Mouse (Mus musculus) right cerebral cortex, postnatal 14 days (tissue): ENCODE measurements around the gene Sptbn4.

Source experiments
- DNase-seq: peaks from one replicate; pipeline ENCODE4 v3.0.0; 2022

Sptbn4 gene

DNA sequence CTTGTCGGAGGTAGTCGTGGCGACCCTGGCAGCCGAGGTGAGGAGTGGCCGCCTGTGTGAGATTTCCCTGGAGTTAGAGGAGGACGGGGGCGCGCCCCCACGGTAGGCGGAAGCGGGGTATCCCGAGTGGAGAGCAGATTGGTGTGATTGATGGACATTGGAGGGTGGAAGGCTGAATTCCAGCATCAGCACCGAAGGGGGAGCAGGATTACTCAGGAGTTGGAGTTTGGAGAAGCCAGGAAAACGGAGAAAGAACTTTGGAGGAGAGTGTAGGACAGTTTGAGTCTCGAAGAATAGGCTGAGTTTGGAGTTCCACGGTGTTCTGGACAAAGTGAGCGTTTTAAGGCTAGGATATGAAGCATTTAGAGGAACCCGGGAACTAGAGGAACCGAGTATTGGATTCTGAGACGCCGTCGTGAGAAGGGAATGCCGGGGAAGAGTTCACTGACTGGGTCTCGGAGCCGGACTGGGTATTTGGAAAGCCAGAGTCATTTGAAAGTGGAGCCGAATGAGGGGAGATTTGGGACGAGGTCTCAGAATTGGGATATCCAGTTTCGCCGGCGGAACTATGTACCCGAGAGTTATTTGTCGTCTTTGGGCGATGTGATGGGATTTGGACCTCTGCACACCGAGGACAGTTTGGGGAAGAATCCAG, 26.5 kb upstream of the Sptbn4 start:
- no peak for DNase-seq

DNA sequence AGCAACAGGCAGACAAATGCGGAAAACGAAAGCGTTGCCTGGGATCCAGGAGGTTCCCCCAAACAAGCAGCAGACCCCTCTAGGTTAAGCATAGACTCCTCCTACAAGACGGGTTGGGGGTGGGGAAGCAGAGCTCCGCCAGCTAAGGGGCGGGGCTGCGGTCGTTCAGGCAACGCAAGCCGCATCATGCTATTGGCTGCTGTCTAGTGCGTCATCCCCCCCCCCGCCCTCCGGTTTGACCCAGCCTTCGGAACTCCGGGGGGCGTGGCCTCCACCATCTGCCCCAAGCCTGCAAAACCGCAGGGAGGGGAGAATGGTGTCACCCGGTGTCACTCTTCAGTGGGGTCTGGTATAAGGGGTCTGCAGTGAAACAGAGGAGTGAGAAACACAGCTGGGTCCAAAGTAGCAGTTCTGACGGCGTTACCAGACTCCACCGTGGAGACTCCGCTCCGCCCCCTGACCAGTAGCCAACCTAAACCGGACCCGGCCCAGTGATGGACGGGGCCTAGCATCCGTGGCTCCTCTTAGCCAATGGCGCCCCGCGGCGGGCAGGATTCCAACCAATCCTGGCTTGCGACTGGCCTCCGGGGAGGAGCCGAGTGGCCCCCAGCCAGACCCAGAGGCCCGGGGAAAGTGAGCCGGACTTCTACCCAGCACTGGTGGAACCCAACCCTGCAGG, 25.8 kb upstream of the Sptbn4 start, which contains the start of gene Sertad3:
Gene Sertad3 (plus strand): TSS at position 613 of the 679 bp plus-strand sequence.
- DNase-seq, result peak; percentile 99

DNA sequence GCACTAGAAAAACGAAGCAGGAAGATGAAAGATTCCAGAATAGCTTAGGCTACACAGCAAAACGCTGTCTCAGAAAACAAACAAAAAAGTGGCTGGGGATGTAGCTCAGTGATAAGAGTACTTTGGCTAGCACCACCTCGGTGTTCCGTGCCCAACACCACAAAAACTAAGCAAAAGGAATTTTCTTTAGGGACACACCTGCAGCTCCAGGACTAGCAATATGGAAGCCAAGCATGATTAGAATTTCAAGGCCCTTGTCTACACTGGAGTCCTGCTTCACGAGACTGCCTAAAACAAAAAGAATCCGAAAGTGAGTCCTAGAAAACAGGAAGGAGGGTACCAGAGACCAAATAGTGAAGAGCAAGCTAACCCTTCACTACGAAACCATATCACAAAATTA, 25.1 kb upstream of the Sptbn4 start:
- no peak for DNase-seq

DNA sequence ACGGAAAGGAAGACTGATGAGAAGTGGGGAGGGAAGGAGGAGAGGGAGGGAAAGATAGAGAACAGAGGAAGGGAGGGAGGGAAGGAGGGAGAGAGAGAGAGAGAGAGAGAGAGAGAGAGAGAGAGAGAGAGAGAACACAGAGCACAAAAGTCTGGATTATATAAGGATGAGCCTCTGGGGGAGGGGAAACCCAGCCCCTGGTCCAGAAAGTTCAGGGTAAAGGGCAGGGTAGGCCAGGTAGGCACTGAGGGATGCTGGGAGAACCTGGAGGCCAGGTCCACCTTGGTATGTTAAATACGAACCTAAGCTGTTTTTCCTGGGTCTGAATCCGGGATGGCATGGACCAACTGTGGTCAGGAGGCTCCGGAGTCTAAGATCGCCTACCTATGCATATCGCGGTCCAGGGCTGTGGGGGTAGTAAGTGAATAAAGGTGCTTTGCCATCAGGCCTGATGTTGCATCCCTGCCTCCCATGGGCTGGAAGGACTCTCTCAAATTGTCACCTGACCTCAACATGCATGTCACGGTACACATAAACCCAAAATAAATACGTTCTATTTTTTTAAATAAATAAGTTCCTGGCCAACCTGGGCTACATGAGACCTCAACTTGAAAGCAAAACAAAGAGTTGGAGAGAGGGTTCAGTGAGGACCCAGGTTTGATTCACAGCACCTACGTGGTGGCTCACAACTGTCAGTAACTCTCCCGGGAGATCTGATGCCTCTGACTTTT, 24.1 kb upstream of the Sptbn4 start:
- no peak for DNase-seq

DNA sequence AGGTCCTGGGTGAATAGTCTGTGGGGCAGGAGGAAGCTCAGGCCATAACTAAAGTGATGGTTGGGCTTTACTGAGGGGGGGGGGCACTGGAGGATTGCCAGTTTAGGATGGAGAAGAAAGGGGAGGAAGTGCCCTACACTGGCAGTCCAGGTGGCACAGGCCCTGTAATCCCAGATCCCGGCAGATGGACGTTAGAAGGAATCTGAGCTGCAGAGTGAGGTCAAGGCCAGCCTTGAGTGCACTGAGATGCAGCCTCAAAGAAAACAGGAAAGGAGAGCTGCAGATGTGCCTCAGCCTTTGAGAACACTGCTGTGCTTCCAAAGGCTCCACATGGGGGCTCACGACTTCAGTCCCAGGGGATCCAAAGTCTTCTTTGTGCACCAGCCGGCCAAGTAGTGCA, 20.2 kb upstream of the Sptbn4 start:
- DNase-seq, result no peak

DNA sequence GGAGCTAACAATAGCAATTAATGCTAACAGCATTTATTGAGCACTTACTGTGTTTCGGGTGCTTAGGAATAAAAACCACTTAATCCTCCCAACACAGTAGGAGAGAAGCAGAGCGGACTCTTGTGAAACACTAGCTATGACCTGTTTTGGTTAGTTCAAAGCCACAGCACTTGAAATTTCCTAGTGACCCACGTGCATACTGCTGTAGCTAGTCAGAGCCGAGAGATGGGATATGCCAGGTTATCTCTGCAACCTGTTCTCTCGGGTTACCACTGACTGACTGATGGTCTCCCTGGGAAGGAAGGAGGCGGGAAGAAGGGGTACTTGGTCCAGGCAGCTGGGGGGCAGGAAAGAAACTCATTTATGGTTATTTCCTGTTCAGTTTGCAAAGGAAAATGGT, 13.0 kb upstream of the Sptbn4 start:
- no peak for DNase-seq

DNA sequence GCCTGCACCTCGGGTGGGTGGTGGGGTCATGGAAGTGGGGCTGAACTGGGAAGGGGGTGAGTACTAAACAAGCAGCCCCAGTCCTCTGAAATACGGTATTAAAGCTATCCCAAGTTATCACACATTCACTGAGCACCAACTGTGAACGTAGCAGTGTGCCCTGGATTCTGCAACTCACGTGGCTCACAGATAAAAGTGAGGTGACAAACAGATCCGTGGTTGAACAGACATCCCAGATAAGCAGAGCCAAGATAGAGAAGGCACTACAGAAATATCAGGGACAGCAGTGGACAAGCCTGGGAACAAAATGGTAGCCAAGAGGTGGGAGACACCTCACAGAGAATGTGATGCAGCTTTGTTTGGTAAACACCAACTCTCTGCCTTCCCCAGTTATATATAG, 12.2 kb upstream of the Sptbn4 start:
- DNase-seq, result no peak

DNA sequence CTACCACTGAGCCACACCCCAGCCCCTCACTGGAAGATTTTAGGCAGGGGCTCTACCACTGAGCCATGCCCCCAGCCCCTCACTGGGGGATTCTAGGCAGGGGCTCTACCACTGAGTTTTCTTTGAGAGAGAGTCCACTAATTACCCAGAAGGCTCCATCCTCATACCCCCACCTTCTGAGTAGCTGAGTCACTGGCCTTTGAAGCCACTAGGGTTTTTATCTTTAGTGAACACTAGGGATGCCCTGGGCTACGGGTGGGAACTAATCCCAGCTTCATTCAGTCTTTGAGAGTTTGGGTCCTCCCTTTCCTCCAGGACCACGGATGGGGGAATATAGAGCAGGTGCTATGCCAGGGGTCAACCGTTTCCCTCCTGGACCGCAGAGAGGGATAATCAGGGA, 11.1 kb upstream of the Sptbn4 start:
- DNase-seq, result no peak

DNA sequence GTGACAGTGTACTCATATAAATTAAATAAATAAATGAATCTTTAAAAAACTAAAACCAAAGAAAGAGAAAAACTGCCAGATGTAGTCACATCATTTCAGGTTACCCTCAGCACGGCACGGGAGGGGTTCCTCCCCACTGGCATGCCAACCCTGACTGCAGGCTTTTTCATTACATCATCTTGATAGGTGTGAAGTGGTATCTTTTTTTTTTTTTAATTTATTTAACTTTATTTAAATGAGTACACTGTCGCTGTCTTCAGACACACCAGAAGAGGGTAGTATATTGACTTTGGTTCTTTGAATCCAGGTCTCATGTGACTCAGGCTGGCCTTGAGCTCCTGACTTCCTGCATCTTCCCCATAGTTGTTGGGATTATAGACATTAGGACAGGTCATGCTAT, 7.8 kb upstream of the Sptbn4 start:
- no peak for DNase-seq

DNA sequence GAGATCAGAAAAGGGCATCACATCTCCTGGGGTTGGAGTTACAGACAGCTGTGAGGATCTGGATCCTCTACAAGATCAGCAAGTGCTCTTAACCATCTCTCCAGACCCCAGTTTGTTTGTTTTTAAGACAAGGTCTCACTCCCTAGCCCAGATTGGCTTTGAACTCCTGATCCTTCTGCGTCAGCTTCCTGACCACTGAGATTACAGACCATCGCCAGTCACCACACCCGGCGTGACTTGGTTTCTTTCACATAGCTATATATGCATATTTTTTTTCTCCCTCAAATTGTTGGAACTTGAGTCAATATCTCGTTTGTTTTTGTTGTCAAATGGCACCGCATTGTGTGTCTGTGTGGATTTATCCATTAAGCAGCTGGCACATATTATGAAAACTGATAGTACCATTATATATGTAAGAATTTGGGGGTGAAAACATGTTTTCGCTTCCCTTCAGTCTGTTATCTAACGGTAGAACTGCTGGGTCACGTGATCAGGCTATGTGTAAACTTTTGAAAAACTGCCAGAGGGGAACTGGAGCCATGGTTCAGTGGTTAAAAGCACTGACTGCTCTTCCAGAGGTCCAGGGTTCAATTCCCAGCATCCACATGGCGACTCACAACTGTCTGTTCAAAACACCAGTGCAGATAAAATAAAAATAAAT, 7.1 kb upstream of the Sptbn4 start:
- DNase-seq, result no peak

DNA sequence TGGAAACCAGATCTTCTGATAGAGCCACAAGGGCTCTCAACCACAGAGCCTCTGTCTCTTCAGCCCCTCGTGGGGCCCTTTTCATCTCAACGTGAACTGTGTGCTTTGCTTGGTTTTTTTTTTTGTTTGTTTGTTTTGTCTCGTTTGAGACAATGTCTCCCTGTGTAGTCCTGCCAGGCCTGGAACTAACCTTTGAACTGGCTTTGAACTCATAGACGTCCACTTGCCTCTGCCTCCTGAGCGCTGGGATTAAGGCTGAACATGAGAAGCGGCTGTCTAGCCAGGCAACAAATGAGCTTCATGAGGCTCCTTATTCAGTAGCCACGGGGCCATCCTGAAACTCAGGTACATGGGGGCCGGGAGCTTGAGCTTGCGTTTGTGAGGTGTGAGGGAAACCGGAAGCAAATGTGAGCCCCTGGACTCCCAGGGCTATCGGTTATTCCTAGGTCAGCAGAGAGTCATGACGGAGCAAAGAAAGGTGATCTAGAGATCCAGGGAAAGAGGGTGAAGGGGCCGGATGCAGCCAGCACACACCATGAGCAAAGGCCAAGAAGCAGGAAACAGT, 4.8 kb upstream of the Sptbn4 start:
- no peak for DNase-seq

DNA sequence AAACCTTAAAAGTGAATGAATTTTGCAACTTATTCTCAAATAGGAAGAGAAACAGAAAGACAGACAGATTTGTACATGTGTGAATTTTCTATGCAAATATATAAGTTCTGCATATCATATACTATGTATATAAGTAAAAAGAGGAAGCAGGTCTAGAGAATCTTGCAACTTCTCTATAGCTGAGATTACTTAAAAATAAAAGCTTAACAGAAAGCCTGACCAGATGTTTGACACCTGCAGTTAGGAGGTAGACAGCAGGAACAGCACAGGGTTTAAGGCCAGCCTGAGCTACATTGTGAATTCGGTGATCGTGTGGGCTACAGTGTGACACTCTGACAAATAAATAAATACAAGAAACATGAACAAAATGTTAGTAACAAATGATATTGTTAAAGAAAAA, 3.9 kb upstream of the Sptbn4 start:
- no peak for DNase-seq

DNA sequence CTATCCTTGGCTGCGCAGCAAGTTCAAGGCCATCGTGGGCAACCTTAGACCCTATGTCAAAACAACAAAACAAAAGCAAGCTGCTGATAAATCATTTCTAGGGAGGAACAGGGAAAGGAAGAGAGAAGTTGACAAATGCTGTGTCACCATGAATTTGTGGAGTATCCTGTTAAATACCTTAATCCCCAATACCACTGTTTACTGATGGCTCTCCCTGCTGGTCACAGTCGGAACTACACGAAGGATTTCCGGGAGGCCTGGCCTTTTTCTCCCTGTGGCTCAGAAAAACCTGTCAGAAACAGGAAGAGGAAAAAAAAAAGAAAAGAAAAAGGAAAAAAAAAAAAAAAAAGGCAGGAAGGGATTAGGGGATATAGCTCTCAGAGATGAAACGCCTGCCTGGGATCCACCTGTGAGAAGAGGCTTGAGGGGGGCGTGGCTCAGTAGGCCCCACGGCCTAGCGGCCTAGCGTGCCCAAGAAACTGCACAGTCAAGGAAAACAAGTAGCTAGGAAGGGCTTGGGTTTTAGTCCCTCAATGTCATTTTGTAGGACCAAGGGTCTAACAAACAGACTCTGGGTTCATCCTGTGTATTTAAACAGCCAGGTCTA, 1.9 kb upstream of the Sptbn4 start:
- peak; percentile 73 for DNase-seq

DNA sequence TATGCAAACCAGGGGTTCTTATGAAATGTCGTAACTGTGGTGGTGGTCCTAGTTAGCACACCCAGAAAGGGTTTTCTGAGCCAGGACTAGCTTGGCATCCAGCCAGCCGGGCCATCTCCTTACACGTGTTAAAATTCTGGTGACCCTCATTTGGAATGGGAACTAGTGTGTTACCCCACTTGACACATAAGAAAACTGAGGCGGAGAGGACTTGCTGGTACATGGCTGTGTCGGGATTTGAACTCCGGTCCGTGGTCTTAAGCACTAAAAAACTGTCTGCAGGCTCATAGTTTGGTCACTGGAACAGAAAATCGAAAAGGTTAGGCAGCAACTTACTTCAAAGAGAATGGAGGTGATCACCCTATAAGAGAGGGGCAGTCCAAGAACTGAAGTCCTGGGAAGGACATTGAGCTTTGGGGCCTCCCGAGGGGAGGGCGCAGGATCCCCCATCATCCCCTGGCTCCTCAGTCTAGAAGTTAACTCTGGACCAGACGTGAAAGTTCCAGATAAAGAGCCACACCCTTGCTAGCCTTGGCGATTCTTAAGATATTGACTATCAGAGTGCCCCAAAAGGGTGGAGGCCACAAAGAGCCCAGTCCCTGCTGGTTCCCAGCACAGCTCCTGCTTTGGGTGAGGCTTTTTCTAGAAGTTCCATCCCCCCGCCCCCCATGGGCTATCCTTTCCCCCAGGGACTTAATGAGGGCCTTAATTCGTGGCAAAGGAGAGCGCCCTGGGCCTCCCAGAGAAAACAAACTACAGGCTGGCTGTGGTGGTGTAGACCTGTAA, 1.1 kb upstream of the Sptbn4 start:
- DNase-seq, result peak; percentile 36

DNA sequence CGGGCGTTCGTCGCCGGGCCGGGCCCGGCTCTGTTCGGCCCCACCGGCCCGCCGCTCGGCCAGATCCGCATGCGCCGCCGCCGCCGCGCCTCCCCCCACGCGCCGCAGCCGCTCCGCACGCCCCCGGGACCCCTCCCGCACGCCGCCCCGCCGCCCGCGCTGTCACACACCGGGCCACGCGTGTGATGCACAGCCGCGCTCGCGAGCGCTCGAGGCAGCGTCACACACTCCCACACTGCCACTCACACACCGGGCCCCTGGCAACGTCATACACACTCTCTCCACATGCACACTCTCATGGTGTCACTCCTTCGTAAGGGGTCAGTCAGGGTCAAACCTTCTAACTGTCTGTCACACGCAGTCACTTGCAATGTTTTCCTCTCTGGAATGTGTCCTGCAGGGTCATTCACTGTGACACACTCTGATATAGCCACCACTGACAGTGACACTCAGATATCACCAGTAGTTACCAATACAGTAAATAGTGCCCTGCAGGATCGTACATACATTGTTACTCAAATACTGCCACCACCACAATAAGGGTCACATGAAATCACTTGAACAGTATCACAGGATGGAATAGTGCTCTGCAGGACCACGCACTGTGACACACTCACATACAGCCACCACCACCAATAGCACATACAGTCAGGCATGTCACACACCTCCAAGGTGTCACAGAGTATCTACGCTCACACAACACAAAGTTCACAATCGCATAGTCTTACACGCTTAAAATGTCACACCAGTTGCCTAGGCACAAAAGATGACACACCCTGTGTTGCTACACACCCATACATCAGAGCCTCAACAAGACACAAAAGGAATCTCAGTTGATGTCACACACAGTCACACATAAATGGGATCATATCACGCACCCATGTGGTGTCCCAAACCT, 716 bp downstream of the Sptbn4 start:
- DNase-seq, result peak; percentile 80

DNA sequence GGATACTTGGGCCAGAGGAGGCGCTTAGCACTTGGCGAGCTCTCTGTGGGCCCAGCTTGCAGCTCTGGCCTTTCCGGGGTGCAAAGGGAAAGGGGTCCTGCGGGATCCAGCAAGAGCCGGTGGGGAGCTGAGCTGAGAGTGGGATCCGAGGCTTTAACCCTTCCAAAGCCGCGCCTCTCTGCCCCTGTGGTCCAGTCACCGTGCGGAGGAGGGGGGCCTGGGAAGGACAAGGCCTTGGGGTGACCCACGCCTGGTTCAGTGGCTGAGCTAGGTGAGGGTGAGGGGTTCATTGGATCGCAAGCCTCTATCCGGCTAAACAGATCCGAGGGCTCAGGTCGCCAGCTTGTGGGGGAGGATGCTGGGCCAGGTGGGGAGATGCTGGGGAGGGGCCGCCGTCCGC, 1.4 kb downstream of the Sptbn4 start:
- peak; percentile 15 for DNase-seq

DNA sequence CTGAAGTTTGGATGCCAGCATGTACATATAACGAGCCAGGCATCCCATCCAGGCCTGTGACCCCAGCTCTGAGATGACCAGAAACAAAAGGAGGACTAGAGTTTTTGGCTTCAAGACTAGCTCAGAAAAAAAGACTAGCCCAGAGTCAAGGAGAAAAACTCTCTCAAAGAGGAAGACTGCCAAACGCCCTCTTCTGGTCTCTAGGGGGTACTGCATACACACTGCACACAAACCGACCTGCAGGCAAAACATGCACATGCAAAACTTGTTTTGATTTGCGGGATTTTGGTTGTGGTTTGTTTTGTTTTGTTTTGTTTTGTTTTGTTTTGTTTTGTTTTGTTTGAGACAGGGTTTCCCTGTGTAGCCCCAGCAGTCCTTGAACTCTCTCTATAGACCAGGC, 7.5 kb downstream of the Sptbn4 start:
- DNase-seq, result no peak

DNA sequence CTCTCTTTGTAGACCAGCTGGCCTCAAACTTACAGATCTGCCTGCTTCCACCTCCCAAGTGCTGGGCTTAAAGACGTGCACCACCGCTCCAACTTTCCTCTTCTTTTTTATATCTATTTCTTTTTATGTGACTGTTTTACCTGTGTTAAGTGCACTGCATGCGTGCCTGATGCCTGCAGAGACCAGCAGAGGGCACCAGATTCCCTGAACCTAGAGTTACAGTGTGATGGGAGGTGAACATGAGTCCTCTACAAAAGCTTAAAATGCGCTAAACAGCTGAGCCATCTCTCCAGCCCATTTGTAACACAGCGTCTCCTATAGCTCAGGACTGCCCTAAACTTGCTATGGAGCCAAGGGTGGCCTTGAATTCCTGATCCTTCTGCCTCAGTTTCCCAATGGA, 9.9 kb downstream of the Sptbn4 start:
- no peak for DNase-seq

DNA sequence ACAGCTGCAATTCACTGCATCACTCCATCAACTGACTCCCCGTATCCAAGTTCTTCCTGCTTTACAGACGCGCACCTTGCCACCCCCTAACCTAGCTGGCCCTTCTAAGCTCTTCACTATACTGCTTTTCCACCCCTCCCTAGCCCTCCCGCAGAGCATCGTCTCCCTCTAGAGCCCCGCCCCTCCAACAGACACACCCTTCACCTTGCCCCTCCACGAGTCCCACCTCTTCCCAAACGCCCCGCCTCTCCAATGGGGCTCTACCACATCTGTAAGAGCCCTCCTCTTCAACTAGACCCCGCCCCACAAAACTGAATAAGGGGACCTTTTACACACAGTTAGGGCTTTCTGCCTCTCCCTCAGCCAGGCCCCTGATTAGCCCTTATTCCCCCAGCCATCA, 13.7 kb downstream of the Sptbn4 start:
- DNase-seq, result no peak

DNA sequence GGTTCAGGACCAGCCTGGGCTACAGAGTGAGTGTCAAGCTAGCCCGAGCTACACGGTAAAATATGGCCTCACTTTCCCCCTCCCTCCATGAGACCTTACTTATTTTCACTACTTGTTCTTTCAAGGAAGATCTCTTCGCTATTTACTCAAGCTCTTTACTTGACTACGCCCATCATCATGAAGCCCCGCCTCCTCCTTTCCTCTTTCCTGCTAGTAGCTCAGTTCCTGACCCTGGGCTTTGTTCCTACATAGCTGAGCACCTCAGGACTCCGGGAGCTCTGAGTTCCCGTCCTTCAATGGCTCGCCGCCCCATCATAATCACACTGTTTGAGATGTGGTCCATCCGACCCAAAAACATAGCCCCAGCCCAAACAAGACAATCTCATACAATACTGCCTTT, 14.1 kb downstream of the Sptbn4 start:
- DNase-seq, result no peak

DNA sequence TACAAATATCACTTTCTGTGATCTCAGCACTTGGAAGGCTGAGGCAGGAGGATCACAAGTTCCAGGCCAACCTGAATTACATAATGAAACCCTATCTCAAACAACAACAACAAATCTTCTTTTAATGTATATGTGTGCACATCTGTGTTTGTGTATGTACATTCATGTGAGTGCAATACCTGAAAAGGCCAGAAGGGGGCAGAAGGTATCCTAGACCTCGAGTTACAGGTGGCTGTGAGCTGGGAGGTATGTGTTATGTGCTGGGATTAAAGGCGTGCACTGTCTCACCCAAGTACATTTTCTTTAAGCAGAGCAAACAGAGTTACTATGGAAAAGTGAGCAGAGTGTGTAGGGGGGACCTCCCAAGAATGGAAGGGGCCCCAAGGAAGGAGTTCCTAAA, 18.4 kb downstream of the Sptbn4 start:
- no peak for DNase-seq
